Mouse (Mus musculus): Measurements from ENCODE around the gene Tmem167b.

Tmem167b gene

DNA sequence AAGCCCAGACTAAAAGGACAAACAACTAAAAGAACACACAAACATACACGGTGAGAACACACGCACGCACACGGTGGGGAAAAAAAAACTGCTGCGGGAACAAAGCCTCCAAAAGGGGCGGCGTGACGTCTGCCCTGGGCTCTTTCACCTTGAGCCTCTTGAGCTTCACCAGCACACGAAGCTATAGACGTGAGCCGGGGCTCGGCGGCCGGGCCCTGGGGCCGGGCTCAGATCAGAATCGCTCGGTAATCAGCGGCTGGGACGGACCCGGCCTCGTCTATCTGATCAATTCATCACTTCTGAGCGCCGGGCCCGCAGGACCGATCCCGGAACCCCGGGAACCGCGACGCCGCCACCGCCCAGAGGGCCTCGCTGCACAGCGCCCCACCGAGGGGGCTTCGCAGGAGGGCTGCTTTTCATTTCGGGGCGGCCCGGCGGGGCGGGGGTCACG is 8.1 kb downstream of the Tmem167b start:
- in situ Hi-C loops (cut with MboI; ENCODE audit: unreplicated experiment in 2 of 2): loop anchor here (10.0 to 25.0 kb wide), 5 partner anchors 101 to 392 kb away; partner anchors contain the start of genes Clcc1 (in 1 of the 2), Gpr61 (in 1 of the 2) and Sars (in 1 of the 2)

DNA sequence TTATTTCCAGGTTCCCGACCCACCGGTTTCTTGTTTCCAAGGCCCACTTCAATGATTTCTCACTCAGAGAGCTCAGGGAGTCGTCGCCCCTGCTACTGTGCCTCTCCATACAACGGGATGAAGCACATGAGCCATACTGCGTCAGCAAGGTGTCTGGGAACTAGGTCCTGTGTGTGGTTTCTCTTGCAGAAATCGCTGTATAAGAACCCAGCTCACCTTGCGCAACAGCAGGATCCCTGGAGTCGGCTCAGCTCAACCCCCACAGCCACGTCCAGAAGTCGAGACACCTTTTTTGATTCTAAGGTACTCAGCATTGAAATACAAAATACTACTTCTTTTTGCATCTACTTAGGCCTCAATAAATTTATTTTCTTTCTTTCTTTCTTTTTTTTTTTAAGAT is 20.0 kb downstream of the Tmem167b start:
- in situ Hi-C loops (cut with MboI; ENCODE audit: unreplicated experiment in 2 of 2): loop anchor here (10.0 to 25.0 kb wide), 2 partner anchors 945 to 953 kb away; no protein-coding TSS in a partner anchor

DNA sequence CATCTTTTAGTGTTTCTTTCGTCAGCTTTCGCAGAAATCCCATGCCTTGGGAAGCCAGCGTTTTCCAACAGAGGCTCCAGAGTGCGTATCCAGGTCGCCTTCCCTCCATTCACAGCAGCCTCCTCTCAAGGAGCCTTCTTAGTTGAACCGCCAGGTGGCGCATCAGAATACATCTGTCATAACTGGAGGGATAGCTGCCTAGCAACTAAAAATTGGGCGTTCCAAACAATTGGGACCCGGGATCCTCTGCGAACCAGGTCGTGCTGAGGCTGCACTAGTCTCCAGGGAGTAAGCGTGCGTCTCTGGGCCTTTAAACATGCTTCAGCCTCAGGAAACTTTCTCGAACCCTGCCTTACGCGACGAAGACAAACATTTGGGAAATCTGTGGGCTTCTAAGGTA is 25.0 kb downstream of the Tmem167b start:
- in situ Hi-C loops (cut with MboI; ENCODE audit: unreplicated experiment in 2 of 2): loop anchor here in 1 of 2 experiments (5.0 to 25.0 kb wide), 3 partner anchors 100 to 950 kb away; no protein-coding TSS in a partner anchor

DNA sequence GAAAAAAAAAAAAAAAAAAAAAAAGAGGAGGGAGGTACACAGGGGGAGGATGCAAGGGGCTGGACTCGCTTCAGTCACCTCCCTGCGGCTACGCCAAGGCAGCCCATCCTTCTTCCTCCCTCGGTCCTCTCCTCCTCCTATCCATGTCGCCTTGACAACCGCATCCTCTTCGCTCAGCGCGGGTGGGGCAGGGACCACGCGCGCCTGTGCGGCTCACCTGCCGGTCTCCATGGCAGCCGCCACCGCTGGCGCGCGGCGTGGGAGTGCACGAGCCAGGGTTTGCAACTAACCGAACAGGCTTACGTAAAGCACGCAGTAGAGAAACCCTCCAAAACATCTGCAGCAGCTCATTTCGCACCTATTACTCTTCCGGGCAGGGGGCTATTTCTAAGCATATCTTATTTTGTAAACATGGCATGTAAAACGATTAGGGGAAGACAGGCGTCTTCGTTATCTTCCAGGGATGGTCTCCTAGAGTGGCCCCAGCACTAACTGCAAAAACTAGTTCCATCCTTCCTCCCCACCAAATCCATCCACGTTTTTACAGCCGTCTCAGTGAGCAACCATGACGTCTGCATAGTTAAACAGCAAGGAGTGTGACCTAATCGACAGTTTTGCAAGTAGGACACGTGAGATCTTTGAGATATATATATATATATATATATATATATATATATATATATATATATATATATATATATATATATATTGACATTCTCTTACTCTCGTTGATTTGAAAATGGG is 25.6 kb downstream of the Tmem167b start, which contains the start of gene 5330417C22Rik:
Gene 5330417C22Rik (minus strand): TSS at position 20 of the 744 bp plus-strand sequence.
- in situ Hi-C loops (cut with MboI; ENCODE audit: unreplicated experiment in 2 of 2): loop anchor here in 1 of 2 experiments (5.0 to 25.0 kb wide), 3 partner anchors 101 to 951 kb away; no protein-coding TSS in a partner anchor

DNA sequence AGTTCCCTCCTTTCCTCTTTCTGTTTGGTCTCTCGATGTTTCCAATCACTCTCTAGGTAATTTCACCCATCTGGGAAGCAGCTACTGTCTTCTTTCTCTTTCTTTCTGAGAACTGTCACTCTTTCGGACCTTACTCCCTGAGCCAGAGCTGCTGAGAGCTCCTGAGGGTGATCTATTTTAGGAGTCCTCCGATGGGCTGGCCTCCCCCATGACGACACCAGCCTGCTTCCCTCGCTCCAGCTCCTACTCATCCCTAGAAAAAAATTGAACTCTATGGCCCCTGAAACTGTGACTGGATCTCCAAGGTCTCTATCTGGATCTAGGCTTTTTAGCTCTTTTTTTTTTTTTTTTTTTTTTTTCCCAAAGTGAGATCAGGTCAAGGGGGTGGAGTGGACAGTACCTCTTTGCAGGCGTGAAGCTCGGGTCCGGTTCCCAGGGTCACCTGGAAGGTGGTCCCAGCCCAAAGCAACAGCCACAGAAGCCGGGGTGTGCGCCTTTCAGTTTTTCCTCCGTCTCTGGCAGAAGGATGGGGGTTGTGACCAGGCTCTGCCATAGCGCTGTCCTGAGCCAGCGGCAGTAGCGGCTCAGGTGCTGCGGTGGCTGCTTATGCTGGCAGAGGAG is 26.3 kb downstream of the Tmem167b start:
- in situ Hi-C loops (cut with MboI; ENCODE audit: unreplicated experiment in 2 of 2): loop anchor here in 1 of 2 experiments (5.0 to 25.0 kb wide), 3 partner anchors 101 to 951 kb away; no protein-coding TSS in a partner anchor

DNA sequence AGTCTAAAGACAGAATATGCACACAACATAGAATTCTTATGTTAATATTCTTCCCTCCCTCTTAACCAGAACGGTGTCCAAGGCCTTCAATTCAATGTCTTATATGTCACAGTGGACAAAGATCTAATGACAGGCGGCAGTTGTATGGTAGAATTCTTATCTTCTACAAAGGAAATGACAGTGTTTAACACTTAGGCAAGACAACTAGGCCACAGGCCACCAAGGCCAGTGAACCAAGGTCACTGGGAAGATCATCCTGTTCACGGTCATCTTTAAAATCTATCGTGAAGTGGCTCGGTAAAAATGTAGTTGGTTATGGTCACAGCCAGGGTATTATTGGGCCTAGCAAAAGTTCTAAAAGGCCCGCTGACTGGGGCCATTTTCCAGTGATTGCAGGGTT is 28.3 kb downstream of the Tmem167b start, which contains the start of gene 1700013F07Rik:
Gene 1700013F07Rik (plus strand): TSS at position 200 of the 400 bp plus-strand sequence.
- in situ Hi-C loops (cut with MboI; ENCODE audit: unreplicated experiment in 2 of 2): loop anchor here in 1 of 2 experiments (10.0 to 25.0 kb wide), 2 partner anchors 241 to 953 kb away; no protein-coding TSS in a partner anchor

DNA sequence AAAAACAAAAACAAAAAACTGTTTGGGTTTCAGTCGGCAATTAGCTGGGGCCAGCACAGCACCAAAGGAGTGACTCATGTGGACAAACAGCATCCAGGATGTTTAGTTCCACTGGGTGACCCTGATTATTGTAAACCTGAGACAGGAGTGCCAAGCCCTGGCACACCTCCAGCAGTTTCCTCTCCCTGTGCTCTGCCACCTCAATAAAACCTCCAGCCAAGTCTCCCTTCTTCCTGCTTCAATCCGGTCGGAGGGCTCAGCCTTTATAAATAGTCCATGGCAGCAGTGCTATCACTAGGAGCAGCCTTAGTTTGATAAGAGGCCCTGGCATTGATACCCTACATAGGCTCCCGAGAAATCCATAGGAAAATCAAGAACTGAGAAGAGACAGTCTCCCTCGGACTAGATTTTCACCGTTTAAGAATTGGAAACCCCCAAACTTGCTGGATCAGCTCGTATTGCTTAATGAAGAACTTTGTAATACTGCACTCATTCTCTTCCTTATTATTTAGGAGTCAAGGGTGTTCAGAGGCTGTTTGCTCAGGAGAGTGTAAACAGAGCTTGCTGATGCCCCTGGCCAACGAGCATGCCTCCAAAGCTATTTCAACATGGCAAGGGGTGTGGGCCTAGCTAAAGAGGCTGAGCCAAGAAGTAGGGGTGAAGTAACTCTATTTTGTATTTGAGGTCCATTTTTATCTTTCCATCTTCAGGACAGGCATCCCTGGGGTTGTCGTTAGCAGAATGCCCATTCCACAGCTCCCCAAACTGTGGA is 29.0 kb downstream of the Tmem167b start:
- in situ Hi-C loops (cut with MboI; ENCODE audit: unreplicated experiment in 2 of 2): loop anchor here in 1 of 2 experiments (10.0 to 25.0 kb wide), 2 partner anchors 242 to 954 kb away; no protein-coding TSS in a partner anchor

DNA sequence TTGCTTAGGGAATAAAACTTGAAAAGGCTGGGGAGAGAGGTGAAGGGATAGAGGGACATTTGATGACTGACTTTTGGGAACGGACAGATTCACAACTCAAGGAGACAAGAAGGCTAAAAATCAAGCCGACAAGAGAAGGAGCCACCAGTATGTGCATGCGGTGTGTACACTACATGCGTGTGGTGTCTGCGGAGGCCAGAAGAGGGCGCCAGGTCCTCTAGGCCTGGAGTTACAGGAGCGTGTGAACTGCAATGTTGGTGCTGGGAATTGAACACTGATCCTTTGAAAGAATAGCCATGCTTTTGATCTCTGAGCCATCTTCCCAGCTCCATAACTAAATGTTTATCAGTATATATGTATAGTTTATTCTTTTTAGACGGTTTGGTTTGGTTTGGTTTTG is 33.8 kb downstream of the Tmem167b start:
- in situ Hi-C loops (cut with MboI; ENCODE audit: unreplicated experiment in 2 of 2): loop anchor here in 1 of 2 experiments (25.0 kb wide), 1 partner anchor 959 kb away; no protein-coding TSS in a partner anchor

DNA sequence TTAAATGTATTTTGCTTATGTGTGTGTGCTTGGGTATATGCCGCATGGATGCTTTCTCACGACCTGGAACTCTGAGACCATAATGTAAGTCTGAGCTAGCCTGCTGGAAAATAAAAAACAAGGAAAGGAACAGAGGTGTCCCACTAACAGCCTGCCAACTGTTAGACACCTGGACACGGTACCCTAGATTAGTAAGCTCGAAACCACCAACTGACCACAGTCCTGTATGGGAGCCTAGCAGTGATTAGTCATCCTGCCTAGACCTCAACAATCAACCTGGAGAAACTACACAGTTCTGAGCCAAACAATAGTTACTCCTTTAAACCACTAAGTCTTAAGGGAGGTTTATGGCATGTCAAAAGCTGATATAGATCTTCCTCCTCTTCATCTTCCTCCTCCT is 38.9 kb downstream of the Tmem167b start:
- in situ Hi-C loops (cut with MboI; ENCODE audit: unreplicated experiment in 2 of 2): no loop called here

DNA sequence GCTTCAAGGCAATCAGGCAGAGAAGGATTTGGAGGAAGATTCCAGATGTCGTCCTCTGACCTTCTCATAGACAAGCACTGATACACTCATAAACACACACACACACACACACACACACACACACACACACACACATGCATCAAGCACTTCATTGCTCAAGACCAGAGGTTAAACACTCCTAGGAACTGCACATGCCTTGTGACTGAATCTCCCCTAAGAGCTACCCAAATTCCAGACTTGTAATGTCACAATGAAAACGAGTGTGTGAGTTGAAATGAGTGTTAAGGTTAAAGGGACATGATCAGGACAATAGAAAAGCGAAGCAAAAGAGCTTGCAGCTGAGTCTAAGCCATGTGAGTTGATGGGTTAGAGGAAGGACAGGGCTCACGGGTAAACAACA is 44.0 kb downstream of the Tmem167b start:
- in situ Hi-C loops (cut with MboI; ENCODE audit: unreplicated experiment in 2 of 2): no loop called here

DNA sequence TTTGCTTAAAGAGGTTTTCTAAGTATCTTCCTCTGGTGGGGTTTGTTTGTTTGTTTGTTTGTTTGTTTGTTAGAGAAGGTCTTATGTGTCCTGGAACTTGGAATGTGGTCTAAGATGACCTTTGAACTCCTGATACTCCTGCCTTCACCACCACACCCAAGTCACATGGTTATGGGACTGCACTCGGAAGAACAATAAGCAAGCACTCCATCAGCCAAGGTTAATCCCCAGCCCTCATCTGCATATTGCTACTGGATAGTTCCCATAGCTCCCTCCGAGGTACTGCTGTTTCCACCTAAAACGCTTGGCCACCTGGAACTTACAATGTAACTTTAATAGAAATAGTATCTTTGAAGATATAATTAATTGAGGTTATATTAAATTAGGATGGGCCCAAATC is 48.8 kb downstream of the Tmem167b start:
- in situ Hi-C loops (cut with MboI; ENCODE audit: unreplicated experiment in 2 of 2): no loop called here

DNA sequence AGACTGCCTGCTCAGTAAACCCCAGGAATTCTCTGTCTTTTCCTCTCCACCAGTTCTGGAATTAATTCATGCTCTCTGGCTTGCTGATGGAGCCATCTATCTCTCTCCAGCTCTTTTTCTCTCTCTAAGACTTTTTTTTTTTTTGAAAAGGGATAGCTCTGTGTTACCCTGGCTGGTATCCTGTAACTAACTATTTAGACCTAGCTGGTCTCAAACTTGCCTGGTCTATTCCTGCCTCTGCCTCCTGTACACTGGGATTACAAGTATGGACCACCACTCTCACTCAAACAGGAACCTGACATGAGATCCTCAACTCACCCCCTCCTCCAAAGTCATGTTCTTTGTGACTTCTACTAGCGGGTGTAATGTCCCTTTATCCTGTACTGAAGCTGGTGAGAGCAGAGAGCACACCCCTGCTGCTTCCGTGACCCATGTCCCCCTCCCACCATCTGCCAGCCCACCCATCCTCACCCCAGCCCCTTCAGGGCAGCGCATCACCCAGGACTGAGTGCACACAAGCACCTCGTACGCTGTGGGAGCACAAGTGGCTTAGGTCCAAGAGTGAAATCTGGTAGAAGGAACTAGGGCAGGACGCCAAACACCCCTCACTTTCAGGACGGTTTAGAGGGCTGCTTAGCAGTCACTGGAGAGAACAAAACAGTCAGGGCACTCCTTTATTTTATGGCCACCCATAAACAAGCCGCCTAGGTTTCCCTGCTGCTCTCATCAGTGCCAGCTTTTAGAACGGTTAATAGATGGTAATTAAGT is 51.4 kb downstream of the Tmem167b start:
- in situ Hi-C loops (cut with MboI; ENCODE audit: unreplicated experiment in 2 of 2): no loop called here

DNA sequence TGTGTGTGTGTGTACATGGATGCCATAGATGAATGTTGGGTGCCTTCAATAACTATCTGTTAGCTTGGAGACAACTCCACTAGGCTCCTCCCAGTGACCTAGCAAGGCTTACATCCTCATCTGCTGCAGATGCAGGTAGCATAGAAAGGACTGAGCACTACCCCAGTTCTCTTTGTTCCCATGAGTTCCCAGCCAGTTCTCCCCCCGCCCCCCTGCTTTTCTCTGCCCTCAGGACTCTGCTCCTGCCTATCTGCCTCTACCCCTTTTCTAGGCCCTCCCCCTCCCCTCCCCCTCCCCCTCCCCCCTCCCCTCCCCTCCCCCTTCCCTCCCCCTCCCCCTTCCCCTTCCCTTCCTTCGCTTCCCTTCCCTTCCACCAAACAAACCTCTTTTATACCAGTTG is 52.1 kb downstream of the Tmem167b start:
- in situ Hi-C loops (cut with MboI; ENCODE audit: unreplicated experiment in 2 of 2): no loop called here

DNA sequence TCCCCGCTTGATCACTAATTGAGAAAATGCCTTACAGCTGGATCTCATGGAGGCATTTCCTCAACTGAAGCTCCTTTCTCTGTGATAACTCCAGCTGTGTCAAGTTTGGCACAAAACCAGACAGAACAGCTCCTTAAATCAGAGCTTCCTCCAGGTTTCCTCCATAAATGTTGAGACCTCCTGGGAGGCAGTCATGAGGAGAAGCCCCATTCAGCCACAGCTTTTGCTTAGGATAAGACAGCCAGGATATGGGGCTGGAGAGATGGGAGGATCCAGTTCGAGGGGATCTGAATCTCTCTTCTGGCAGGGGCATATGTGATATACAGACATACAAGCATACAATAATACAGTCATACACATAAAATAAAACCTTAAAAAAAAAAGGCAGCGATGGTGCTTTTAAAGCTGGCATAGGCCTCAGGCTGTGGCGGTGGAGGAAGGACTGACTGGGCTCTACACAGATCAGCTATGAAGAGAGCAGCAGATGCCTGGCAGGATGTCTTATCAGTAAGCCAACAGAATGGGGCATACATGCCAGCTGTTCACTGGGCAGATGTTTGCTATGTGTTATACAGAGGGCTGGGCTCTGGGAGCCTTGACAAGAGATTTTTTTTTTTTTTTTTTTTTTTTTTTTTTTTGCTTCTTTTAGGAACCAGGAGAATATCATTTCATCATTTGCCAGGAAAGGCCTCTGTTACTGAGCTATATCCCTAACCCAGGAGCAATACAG is 53.4 kb downstream of the Tmem167b start:
- in situ Hi-C loops (cut with MboI; ENCODE audit: unreplicated experiment in 2 of 2): no loop called here

All from v-Abl transformed pro-B cells (cell line).